Mouse (Mus musculus) limb, embryonic 10.5 days (tissue): ENCODE measurements around the gene Chchd6. TPM values are rescaled to one million over a fixed set of nuclear protein-coding genes. Genes with fewer than 3 reads are reported as not detected.

ENCODE experiments used
- DNase-seq: peaks from one replicate; pipeline ENCODE4 v3.0.0-alpha.2; 2017; ENCODE audit warnings: low spot score
- H3K27ac ChIP-seq: fragments of 300-500 bp; sonication (generic); 2 replicates; pipeline ENCODE4 v1.5.1; 2016; ENCODE audit warnings: mild to moderate bottlenecking
- H3K27me3 ChIP-seq: fragments of 300-500 bp; sonication (generic); 2 replicates; pipeline ENCODE4 v1.6.1; 2016; ENCODE audit warnings: low read depth, mild to moderate bottlenecking; ENCODE audit not compliant: poor library complexity, severe bottlenecking
- H3K36me3 ChIP-seq: fragments of 300-500 bp; sonication (generic); 2 replicates; pipeline ENCODE4 v1.6.1; 2016; ENCODE audit warnings: mild to moderate bottlenecking, moderate library complexity
- H3K4me1 ChIP-seq: fragments of 300-500 bp; sonication (generic); 2 replicates; pipeline ENCODE4 v1.6.1; 2016
- H3K4me3 ChIP-seq: fragments of 300-500 bp; sonication (generic); 2 replicates; pipeline ENCODE4 v1.5.1; 2016; ENCODE audit warnings: mild to moderate bottlenecking, moderate library complexity
- H3K9me3 ChIP-seq: fragments of 300-500 bp; sonication (generic); replicated peaks from 2 replicates; pipeline ENCODE4 v1.6.1; 2016; ENCODE audit warnings: mild to moderate bottlenecking
- WGBS: fragments of 180-500 bp; shearing (Covaris S2); methylation state at CpG from one replicate; pipeline ENCODE4 v1.1.7; 2016; 5-methylcytosine and 5-hydroxymethylcytosine counted together
- polyA plus RNA-seq: library from polyadenylated mRNA; unstranded; fragments of >200 nt; fragmentation: Nextera tagmentation; extraction: Ambion mirVana; gene quantifications from 2 replicates; pipeline ENCODE4 v1.2.1, GENCODE M21; 2016

Gene Chchd6
- polyA plus RNA-seq, 1 experiment from 2014 or later: 68.8 TPM

DNA sequence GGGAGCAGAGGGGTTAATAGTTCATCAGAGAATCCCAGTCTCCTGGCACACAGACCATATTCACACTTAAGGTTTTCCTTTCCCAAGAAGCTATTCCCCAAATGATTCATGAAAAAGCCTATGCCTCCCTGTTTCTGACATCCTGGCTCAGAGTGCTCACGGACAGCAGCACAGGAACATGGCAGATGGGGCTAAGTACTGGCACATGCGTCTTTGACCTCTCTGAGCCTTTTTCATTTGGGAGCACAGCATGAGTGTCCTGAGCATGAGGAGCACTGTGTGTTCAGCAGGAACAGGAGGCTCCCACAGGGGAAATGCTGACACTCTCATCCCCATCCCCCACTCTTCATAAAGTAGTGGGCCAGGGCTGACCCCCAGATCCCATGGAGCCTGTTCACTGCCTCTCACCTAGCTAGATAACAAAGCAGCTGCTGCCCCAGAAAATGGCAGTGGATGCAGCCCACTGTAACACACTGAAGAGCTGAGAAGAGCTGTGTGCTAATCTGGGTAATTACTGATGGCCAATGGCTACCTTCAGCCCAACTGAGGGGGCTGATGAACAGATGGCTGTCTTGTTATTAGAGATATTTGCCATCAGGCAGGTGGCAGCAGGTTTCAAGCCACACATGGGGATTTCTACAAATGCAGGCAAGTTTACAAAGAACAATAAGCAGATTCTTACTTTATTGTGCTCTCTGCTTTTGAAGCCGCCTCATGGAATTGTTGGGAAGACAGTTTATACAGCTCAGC lies 176.2 kb downstream of the Chchd6 start:
- no peak for DNase-seq
- WGBS: 91% methylated on average over 3 of the region's 3 CpGs
- H3K36me3 ChIP-seq: no peaks in the 10 kb centered on the region

DNA sequence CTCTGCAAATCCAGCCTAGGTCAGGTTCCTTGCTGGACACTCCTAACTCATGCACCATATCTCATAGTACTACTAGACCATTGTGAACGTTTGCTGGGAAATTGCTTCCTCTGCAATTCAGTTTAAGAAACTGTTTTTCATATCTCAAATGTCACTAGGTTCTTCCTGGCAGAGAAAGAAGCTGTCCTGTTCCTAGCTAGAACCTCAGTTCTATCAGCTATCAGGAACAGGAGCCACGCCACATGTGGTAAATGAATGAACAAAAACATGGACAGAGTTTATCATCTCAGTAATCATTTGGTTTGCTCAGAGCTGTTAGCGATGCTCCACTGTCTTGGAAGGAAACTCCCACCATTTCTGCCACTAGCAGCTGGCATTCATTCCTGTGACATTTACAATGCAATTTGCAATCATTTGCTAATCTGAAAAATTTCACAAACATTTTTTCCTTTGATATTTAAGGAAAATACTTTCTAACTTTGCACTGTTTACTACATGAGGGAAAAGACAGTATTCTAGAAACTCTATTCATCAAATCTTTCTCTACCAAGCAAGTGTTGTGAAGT lies 179.3 kb downstream of the Chchd6 start:
- Histone ChIP-seq H3K27ac (no peak overlapping the region), H3K4me1 (no peaks in the 10 kb centered on the region), H3K36me3 (no peaks in the 10 kb centered on the region), H3K4me3 (no peak overlapping the region), H3K9me3 (no peaks in the 10 kb centered on the region), H3K27me3 (no peaks in the 10 kb centered on the region)
- WGBS: 85% methylated on average over 3 of the region's 3 CpGs
- DNase-seq: no peak

More for the DNA sequence above, 176.2 kb downstream of the Chchd6 start:
- no peaks in the 10 kb centered on the region for H3K9me3 ChIP-seq
- no peak overlapping the region for H3K4me3 ChIP-seq
- H3K27ac ChIP-seq: no peak overlapping the region
- no peaks in the 10 kb centered on the region for H3K4me1 ChIP-seq
- no peaks in the 10 kb centered on the region for H3K27me3 ChIP-seq

DNA sequence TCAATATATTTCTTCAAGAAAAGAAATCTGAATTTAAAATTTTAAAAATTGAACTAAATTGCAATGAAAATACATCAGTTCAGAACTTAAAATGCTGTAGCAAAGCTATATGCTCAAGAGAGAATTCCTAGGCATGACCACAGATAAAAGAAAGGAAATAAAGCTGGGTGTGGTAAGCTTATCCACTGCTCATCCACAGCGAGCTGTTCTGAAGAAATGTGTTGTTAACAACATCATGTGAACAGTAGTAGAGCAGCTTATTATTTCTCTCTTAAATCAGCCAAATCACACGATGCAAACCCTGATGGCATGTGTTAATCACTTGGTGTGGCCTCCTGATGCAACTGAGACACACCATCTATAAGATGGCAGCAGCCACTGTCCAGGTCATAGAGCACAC lies 180.4 kb downstream of the Chchd6 start:
- no peak overlapping the region for H3K27ac ChIP-seq
- H3K36me3 ChIP-seq: no peaks in the 10 kb centered on the region
- DNase-seq: no peak
- WGBS: 79% methylated on average over 2 of the region's 2 CpGs
- H3K4me1 ChIP-seq: no peaks in the 10 kb centered on the region
- no peak overlapping the region for H3K4me3 ChIP-seq
- H3K9me3 ChIP-seq: no peaks in the 10 kb centered on the region
- H3K27me3 ChIP-seq: no peaks in the 10 kb centered on the region

DNA sequence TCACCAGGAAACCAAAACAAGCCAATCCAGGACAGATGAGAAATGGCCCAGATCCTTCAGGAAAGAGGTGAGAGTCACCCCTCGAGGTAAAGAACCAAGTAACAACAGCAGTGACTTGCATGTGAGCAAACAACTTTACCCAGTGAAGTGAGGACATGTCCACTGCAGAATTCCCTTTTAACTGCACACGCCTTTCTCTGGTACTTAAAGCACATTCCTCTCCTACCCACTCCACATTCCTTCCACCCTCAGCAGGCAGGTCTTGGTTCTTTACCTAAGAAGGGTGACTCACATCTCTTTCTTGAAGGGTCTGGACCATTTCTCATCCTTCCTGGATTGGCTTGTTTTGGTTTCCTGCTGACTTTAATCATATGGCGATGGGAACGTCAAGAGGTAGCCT lies 181.3 kb downstream of the Chchd6 start:
- no peaks in the 10 kb centered on the region for H3K4me1 ChIP-seq
- DNase-seq: no peak
- H3K4me3 ChIP-seq: no peak overlapping the region
- no peaks in the 10 kb centered on the region for H3K27me3 ChIP-seq
- no peaks in the 10 kb centered on the region for H3K36me3 ChIP-seq
- 78% methylated on average over 4 of the region's 4 CpGs for WGBS
- no peaks in the 10 kb centered on the region for H3K9me3 ChIP-seq
- H3K27ac ChIP-seq: no peak overlapping the region

DNA sequence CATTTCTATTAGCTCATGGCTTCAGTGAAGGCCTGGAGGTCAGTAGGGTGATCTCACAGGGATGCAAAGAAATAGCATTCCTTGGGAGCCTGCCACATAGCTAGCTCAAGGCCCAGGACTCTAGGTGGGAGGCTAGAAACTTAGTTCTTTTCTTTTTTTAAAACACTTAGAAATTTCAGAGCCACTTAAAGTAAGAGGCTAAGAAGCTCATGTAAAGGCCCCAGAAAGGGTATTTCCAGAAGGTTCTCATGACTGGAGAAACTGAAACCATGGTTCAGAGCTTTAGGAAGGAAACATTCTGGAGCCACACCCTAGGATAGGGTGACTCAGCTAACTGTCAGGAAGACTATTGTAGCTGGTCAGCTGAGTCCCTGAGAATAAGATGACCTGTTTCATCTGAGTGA lies 182.0 kb downstream of the Chchd6 start:
- no peaks in the 10 kb centered on the region for H3K27me3 ChIP-seq
- H3K36me3 ChIP-seq: no peaks in the 10 kb centered on the region
- no peak overlapping the region for H3K27ac ChIP-seq
- H3K9me3 ChIP-seq: no peaks in the 10 kb centered on the region
- no peak overlapping the region for H3K4me3 ChIP-seq
- no peak for DNase-seq
- no peaks in the 10 kb centered on the region for H3K4me1 ChIP-seq

DNA sequence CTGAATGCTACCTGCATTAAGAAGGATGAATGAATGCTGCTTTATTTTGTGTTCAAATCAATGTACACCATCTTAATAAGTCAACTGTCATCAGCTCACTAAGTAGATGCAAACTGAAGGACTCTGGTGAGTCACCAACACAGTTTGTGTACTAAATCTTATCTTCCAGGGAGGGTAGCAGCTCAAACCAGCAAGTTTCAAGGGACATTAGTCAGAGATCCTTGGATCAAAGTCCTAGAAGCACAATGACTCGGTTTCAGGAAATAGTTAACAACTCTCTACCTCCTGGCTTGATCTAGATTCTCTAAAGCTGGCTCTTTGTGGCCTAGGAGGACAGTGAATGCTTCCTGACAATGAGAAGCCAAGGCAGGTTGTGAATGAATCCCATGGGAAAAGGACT lies 182.9 kb downstream of the Chchd6 start:
- no peak for DNase-seq
- no peaks in the 10 kb centered on the region for H3K4me1 ChIP-seq
- H3K36me3 ChIP-seq: no peaks in the 10 kb centered on the region
- WGBS: 78% methylated on average over 1 of the region's 1 CpGs
- H3K27me3 ChIP-seq: no peaks in the 10 kb centered on the region
- no peak overlapping the region for H3K4me3 ChIP-seq
- H3K9me3 ChIP-seq: no peaks in the 10 kb centered on the region
- no peak overlapping the region for H3K27ac ChIP-seq

DNA sequence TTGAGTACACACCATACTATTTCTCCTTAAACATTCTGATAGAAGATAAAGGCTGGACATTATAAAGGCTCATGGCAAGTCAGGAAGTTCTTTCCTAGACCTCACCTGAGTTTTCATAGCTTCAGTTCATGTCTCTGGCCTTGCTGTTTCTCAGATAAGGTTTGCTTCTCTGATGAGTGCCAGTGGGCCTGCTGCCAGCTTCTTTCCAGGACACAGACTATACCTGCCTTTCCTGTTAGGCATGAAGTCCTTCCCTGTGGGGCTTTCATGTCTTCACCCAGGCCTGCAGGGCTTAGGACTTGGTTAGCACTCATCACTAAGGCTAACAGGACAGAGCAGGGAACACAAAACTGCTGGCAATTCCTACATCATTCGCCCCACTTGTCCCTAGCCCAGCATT lies 186.4 kb downstream of the Chchd6 start:
- 85% methylated on average over 1 of the region's 1 CpGs for WGBS
- Histone ChIP-seq H3K9me3 (no peaks in the 10 kb centered on the region), H3K27me3 (no peaks in the 10 kb centered on the region), H3K27ac (no peak overlapping the region), H3K4me3 (no peak overlapping the region), H3K4me1 (no peaks in the 10 kb centered on the region), H3K36me3 (no peaks in the 10 kb centered on the region)
- no peak for DNase-seq

DNA sequence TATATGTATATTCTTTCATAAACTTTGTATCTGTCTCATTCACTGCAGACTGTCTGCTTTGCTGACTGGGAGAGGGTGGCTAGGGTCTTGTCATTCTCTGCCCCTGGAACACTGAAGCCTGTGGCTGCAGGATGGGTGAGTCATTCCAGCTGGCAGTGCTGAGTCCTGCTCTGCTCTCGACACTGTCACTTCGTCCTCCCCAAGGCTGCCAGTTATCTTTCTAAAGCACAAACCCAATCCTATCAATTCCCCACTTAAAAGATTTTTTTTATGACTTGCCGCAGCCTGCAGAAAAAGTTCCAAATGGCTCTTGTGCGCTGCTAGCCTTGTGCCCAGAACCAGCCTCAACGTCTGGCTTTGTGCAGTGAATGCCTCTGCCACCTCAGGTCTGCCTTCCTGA lies 187.2 kb downstream of the Chchd6 start:
- WGBS: 81% methylated on average over 5 of the region's 5 CpGs
- Histone ChIP-seq H3K9me3 (no peaks in the 10 kb centered on the region), H3K27me3 (no peaks in the 10 kb centered on the region), H3K4me3 (no peak overlapping the region), H3K4me1 (no peaks in the 10 kb centered on the region), H3K36me3 (no peaks in the 10 kb centered on the region), H3K27ac (no peak overlapping the region)
- DNase-seq: no peak

DNA sequence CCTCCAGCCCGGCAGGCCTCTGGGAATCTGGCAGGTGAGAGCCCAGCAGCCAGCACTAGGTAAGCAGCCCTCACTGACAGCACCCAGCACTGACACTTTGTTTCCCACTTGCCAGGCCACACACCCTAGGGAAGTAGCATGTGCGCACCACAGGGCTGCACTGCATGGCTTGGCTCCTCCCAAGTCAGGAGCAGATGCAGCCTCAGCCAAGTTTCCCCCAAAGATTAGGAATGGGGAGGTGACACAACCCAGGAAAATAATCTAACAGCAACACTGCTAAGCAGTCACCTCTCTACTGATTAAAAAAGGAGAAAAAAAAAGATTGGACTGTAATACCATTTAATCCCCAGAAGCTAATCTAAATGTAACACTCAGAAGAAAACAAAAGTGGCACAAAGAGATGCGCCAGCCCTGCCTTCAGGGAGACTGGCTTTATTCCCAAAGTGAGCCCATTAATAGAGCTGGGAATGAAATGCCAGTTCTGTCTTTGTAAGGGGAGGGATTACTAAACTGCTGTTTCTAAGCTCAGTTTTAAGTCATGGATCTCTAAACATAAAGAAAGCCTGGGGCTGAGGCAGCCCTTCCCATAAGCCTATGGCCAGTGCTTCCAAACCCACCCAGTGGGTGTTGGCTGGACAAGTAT lies 188.1 kb downstream of the Chchd6 start:
- Histone ChIP-seq H3K9me3 (no peaks in the 10 kb centered on the region), H3K27ac (no peak overlapping the region), H3K27me3 (no peaks in the 10 kb centered on the region), H3K4me3 (no peak overlapping the region), H3K36me3 (no peaks in the 10 kb centered on the region), H3K4me1 (no peaks in the 10 kb centered on the region)
- WGBS: 92% methylated on average over 3 of the region's 3 CpGs
- DNase-seq: no peak

DNA sequence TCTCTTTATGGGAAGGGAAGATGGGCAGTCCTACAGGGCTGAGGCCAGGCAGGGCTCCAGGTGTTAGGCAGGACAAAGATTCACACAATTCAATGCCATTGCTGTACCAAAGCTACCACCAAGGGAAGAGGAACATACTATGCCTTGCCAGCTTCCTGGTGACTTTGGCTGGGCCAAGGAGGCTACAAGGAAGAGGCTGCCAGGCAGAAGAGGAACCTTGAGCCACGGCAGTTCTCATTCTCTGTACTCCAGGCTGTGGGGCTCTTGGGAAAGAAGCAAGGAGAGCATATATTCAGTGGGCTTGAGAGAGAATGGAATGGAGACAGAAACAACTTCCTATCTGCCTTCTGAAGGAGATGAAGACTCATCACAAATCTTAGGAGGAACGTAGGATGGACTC lies 190.5 kb downstream of the Chchd6 start:
- 87% methylated on average over 2 of the region's 2 CpGs for WGBS
- H3K36me3 ChIP-seq: no peaks in the 10 kb centered on the region
- no peak overlapping the region for H3K4me3 ChIP-seq
- H3K27ac ChIP-seq: no peak overlapping the region
- no peaks in the 10 kb centered on the region for H3K4me1 ChIP-seq
- H3K27me3 ChIP-seq: no peaks in the 10 kb centered on the region
- no peak for DNase-seq
- H3K9me3 ChIP-seq: no peaks in the 10 kb centered on the region

DNA sequence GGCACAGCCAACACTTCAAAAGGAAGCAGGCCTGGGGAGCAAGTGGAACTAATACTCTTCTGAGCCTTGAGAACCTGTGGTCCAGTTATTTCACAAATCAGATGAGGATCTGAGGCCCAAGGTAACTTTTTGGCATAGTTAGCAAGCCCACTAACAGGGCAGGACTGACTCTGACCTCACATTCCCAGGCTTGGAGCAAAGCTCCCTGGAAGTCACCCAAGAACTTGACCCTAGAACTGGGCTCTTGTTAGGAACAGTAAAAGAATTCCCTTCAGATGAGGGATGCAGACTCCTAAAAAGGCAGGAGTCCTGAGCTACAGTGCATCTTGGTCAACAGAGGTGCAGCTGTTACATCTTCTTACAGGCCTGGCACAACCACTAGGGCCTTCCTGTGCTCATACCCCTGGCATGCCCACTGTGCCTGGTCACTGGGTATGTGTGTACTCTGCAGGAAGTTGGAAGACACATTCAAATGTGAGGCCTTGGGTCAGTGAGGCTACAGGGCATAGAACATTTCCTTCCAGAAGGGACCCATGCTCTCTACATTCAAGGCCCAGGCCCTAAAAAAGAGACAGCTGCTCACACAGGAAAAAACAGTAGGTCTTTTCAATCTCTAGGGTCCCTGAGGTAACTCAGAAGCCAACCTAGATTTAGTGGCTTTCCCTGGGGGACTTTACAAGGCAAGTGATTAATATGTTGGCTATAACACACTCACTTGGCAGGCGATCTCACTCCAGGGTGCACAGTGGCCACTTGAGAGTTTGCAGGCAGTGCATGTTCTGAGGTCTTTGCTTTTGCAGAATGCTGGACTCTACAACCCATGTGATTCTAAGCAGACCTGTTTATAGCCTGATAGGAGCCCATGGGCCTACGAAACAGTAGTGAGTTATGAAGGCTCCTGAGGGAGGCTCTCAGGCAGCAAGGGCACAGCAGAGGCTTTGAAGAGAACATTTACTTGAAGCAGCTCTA lies 191.9 kb downstream of the Chchd6 start:
- no peaks in the 10 kb centered on the region for H3K9me3 ChIP-seq
- no peak overlapping the region for H3K4me3 ChIP-seq
- WGBS: 81% methylated on average over 2 of the region's 2 CpGs
- H3K4me1 ChIP-seq: no peaks in the 10 kb centered on the region
- H3K27me3 ChIP-seq: no peaks in the 10 kb centered on the region
- DNase-seq: no peak
- H3K36me3 ChIP-seq: no peaks in the 10 kb centered on the region
- no peak overlapping the region for H3K27ac ChIP-seq

DNA sequence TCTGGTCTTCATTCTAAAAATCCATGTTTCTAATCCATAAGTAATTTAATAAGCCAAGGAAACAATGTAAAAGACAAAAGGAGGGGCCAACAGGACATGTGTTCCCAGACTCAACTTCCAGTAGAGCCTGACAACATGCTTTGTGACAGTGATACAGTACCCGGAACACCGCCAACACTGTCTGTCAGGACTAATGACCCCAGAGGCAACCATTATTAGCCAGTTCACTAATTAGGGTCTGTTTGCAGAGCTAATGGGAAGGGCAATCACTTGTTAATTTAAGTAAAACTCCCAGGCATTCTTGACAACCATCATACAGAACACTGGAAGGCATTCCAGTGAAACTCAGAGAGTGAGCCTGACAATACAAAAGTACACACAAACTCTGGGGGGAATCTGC lies 193.0 kb downstream of the Chchd6 start:
- Histone ChIP-seq H3K4me1 (no peaks in the 10 kb centered on the region), H3K27ac (no peak overlapping the region)
- WGBS: 67% methylated on average over 2 of the region's 2 CpGs

DNA sequence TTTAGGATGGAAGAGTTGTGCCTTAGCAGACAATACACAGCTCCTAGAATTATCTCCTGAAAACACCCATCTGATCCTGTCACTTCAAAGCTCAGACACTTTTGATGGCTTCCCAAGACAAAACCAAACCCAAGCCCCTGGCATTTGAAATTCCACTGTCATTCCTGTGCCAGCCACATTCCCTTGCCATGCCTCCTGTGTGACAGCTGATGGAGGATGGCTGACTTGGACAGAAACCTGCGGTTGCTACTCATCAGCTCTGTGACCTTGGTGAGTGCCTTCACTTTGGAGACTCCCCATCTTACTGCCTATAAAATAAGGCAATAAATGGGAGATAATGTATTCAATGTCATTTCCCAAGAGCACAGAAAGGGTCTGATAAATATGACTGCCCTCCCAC lies 195.9 kb downstream of the Chchd6 start:
- no peaks in the 10 kb centered on the region for H3K9me3 ChIP-seq
- H3K4me1 ChIP-seq: no peaks in the 10 kb centered on the region
- no peak for DNase-seq
- H3K36me3 ChIP-seq: no peaks in the 10 kb centered on the region
- no peaks in the 10 kb centered on the region for H3K27me3 ChIP-seq
- H3K27ac ChIP-seq: no peak overlapping the region
- WGBS: 97% methylated on average over 1 of the region's 1 CpGs
- no peak overlapping the region for H3K4me3 ChIP-seq

More for the DNA sequence above, 193.0 kb downstream of the Chchd6 start:
- no peak overlapping the region for H3K4me3 ChIP-seq
- H3K9me3 ChIP-seq: no peaks in the 10 kb centered on the region
- DNase-seq: no peak
- no peaks in the 10 kb centered on the region for H3K36me3 ChIP-seq
- no peaks in the 10 kb centered on the region for H3K27me3 ChIP-seq
